Mouse (Mus musculus) limb, embryonic 11.5 days (tissue): ENCODE measurements around the gene Arfrp1. TPM values are rescaled to one million over a fixed set of nuclear protein-coding genes. Genes with fewer than 3 reads are reported as not detected.

ENCODE experiments used
- ATAC-seq: fragments of 200-750 bp; cut with Nextera tagmentation; 2 replicates; pipeline ENCODE4 v1.8.0; 2017; ENCODE audit warnings: low read depth; ENCODE audit not compliant: insufficient number of reproducible peaks, low FRiP score, low TSS enrichment
- DNase-seq: peaks from one replicate; pipeline ENCODE4 v3.0.0-alpha.2; 2015; ENCODE audit warnings: low spot score
- H3K27ac ChIP-seq: fragments of 300-500 bp; sonication (generic); replicated peaks from 2 replicates; pipeline ENCODE4 v1.5.1; 2014; ENCODE audit warnings: low read depth, mild to moderate bottlenecking, low read length
- H3K27me3 ChIP-seq: fragments of 300-500 bp; sonication (generic); 2 replicates; pipeline ENCODE4 v1.6.1; 2014; ENCODE audit warnings: mild to moderate bottlenecking, low read length, mixed read lengths; ENCODE audit not compliant: control insufficient read depth, insufficient read depth
- H3K36me3 ChIP-seq: fragments of 300-500 bp; sonication (generic); 2 replicates; pipeline ENCODE4 v1.6.1; 2014; ENCODE audit warnings: mild to moderate bottlenecking, low read length, moderate library complexity, mixed read lengths; ENCODE audit not compliant: control insufficient read depth, insufficient read depth
- H3K4me1 ChIP-seq: fragments of 300-500 bp; sonication (generic); 2 replicates; pipeline ENCODE4 v1.6.1; 2014; ENCODE audit warnings: low read length, mixed read lengths; ENCODE audit not compliant: control insufficient read depth, insufficient read depth
- H3K4me2 ChIP-seq: fragments of 300-500 bp; sonication (generic); 2 replicates; pipeline ENCODE4 v1.6.1; 2014; ENCODE audit warnings: low read depth, mild to moderate bottlenecking, moderate library complexity; ENCODE audit not compliant: severe bottlenecking
- H3K4me3 ChIP-seq: fragments of 300-500 bp; sonication (generic); 2 replicates; pipeline ENCODE4 v1.5.1; 2014; ENCODE audit warnings: low read depth, low read length
- H3K9ac ChIP-seq: fragments of 300-500 bp; sonication (generic); 2 replicates; pipeline ENCODE4 v1.6.1; 2014; ENCODE audit warnings: mild to moderate bottlenecking, low read length
- H3K9me3 ChIP-seq: fragments of 300-500 bp; sonication (generic); 2 replicates; pipeline ENCODE4 v1.6.1; 2016; ENCODE audit warnings: low read length; ENCODE audit not compliant: control insufficient read depth
- WGBS: fragments of 180-500 bp; shearing (Covaris S2); extraction: QIAGEN DNeasy Blood & Tissue Kit; methylation state at CpG from one replicate; pipeline ENCODE4 v1.1.7; 2014; 5-methylcytosine and 5-hydroxymethylcytosine counted together
- polyA plus RNA-seq: library from polyadenylated mRNA; unstranded; fragments of >200 nt; fragmentation: Nextera tagmentation; extraction: Ambion mirVana; gene quantifications from 2 replicates; pipeline ENCODE4 v1.2.1, GENCODE M21; 2014

Gene Arfrp1
- polyA plus RNA-seq, 1 experiment from 2014 or later: 57.3 TPM

DNA sequence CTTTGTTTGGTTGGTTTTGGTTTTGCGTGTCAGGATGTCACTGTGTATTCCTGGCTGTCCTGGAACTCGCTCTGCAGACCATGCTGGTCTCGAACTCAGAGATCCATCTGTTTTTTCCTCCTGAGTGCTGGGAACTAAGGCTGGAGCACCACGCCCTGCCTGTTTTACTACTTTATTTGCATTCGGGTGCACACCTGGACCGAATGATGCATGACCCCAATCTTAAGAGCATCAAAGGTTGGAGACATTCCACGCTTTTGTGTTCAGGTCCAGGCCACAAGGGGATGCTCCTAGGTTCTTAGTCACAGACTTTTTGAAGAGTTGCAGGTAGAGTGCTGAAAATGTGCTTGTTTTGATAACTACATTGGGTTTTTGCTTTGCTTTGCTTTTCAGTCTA is 45.1 kb downstream of the Arfrp1 start:
- peak overlapping the region; percentile 67 for H3K4me3 ChIP-seq
- peaks cover 7% of the 10 kb centered on the region; the same call in 1 of the 2 replicates for H3K36me3 ChIP-seq
- ATAC-seq (no peak), DNase-seq (no peak)
- 11% methylated on average over 7 of the region's 7 CpGs for WGBS
- peak overlapping the region; percentile 67 for H3K9ac ChIP-seq
- no peaks in the 10 kb centered on the region for H3K9me3 ChIP-seq
- H3K4me2 ChIP-seq: peak overlapping the region; percentile 82
- peaks cover 4% of the 10 kb centered on the region; the same call in 1 of the 2 replicates for H3K27me3 ChIP-seq
- no peak overlapping the region for H3K27ac ChIP-seq
- H3K4me1 ChIP-seq: peaks cover 2% of the 10 kb centered on the region; the same call in 1 of the 2 replicates

DNA sequence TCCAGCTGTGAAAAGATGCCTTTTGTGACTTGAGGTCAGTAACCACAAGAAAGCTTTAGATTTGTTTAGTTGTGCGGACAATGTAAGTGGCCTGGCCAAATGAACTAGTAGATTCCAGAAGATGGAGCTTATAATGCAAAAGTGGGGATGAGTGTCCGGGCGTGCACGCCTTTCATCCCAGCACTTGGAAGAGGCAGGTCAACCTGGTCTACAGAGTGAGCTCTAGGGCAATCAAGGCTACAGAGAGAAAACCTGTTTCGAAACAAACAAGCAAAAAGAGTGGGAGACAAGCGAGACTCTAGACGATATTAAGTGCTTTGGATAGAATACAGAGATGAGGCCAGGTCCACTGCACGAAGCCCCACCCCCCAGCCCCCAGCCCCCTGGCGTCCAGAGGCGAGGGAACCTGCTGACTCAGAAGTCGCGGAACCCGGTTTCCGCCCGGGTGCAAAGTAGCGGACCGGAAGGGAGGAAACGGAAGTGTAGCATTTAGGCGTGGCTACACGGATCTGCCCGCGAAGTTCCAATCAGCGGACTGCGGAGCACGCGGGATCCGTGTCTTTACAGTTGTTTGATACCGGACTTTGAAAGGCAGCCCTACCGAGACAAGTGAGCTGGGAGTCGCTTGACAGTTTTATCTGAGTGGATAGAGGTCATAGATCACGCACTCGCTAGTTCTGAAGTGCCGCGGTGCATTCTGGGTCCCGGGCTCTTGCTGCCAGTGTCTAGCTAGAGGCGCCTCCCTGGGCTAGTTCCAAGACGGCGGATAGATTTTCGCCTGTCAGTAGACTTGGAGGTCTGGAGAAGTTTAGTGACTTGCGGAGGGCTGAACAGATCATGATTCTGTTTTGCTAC is 45.7 kb downstream of the Arfrp1 start, which contains the start of gene Rtel1:
Gene Rtel1, plus strand, starts transcription at position 492 of the 855 bp plus-strand sequence.
- Histone ChIP-seq H3K4me2 (peak within 1 kb of the TSS; percentile 82), H3K36me3 (peaks cover 7% of the 10 kb centered on the region; the same call in 1 of the 2 replicates), H3K27ac (peak within 1 kb of the TSS; percentile 52; the same call in 1 of the 2 replicates), H3K4me1 (peaks cover 2% of the 10 kb centered on the region; the same call in 1 of the 2 replicates), H3K9me3 (no peaks in the 10 kb centered on the region), H3K9ac (peak within 1 kb of the TSS; percentile 67), H3K4me3 (peak within 1 kb of the TSS; percentile 67), H3K27me3 (peaks cover 9% of the 10 kb centered on the region)
- DNase-seq: peak; percentile 93
- 6% methylated on average over 40 of the region's 40 CpGs for WGBS
- ATAC-seq: peak; percentile 86

DNA sequence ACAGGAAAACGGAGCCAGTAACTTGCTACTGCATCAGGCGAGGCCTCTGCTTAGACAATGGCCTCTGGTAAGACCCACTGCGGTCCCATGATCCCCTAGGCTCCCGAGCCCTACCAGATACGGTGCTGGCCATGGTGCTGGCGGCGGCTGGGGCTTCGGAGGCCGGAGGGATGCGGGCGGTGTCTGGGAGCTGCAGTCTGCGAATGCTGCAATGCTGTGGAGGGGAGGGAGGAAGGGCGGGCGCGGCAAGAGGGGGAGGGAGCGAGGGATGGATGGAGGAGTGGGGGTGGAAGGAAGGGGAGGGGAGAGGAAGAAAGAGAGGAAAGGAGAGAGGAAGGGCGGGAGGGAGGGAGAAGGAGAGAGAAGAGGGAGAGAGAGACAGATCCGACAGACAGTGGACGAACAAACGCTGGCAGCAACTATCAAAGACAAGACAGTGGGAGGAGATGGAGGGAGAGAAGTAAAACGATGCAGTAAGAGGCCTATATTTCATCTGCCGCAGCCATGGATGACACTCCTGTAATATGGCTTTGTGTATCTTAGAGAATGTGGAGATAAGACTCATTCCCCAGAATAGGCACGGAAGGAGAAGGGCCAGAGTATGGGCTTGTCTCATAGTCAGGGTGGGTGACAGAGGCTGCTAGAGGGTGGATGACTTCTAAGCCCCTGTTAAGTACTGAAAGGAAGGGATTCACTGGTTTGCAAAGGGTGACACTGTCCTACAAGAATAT is 51.0 kb downstream of the Arfrp1 start, which contains the start of gene Stmn3:
Gene Stmn3, minus strand, starts transcription at position 421 of the 731 bp plus-strand sequence.
- H3K9ac ChIP-seq: no peak within 1 kb of the TSS
- DNase-seq: peak; percentile 85
- ATAC-seq: no peak
- peak within 1 kb of the TSS; percentile 26; the same call in 1 of the 2 replicates for H3K4me2 ChIP-seq
- H3K36me3 ChIP-seq: no peaks in the 10 kb centered on the region
- peaks cover 36% of the 10 kb centered on the region for H3K27me3 ChIP-seq
- H3K27ac ChIP-seq: no peak within 1 kb of the TSS
- 4% methylated on average over 22 of the region's 23 CpGs for WGBS
- H3K9me3 ChIP-seq: no peaks in the 10 kb centered on the region
- no peaks in the 10 kb centered on the region; the same call in 1 of the 2 replicates for H3K4me1 ChIP-seq
- no peak within 1 kb of the TSS for H3K4me3 ChIP-seq

- H3K4me1 ChIP-seq: no peaks in the 10 kb centered on the region
- no peak overlapping the region for H3K4me3 ChIP-seq
- no peak overlapping the region for H3K27ac ChIP-seq
- no peak overlapping the region for H3K9ac ChIP-seq
- peak overlapping the region; percentile 26; the same call in 1 of the 2 replicates for H3K4me2 ChIP-seq
- peaks cover 36% of the 10 kb centered on the region for H3K27me3 ChIP-seq
- ATAC-seq: 0 out of 2 replicates have a peak, but pooled peaks have one; percentile 35
- no peaks in the 10 kb centered on the region for H3K9me3 ChIP-seq
- DNase-seq: no peak
- 2% methylated on average over 35 of the region's 35 CpGs for WGBS
- H3K36me3 ChIP-seq: no peaks in the 10 kb centered on the region
Measured at GRCm38 (mm10) chr2:181313344-181314079, 51.7 kb downstream of the Arfrp1 start.

DNA sequence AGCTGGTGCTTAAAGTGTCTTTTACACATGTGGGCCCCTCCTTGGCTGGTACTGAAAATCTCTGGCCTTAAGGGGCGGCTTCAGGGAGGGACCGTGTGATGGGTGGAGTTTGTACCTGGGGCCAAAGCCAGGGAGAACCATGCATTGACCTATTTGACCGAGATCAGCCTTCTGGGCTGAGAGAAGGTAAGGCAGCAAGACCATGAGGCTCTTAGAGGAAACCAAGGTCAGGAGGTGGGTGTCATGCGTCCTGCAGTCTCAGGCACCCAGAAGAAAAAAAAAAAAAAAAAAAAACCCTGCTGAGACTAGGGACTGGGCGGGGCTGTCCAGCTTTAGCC is 52.2 kb downstream of the Arfrp1 start:
- peaks cover 38% of the 10 kb centered on the region for H3K27me3 ChIP-seq

DNA sequence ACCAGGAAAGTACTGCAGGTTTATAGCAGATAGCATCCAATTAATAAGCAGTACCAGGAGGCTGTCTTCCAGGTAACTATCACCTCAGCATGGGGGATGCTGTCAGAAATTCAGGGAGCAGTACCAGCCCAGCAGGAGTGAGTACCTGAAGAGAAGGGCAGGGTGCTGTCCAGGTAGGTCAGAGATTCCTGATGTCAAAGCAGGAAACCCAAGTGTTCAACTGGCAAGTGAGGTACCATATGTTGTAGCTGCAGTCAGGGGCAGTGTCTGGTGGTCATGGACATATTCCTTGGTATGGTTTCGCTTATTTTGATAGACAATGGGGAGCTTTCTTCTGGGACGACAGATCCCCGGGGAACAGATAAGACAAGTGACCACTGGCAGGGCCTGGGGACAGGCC is 52.8 kb downstream of the Arfrp1 start:
- Histone ChIP-seq H3K4me1 (no peaks in the 10 kb centered on the region), H3K9ac (no peak overlapping the region), H3K27me3 (peaks cover 40% of the 10 kb centered on the region), H3K9me3 (no peaks in the 10 kb centered on the region), H3K4me2 (no peak overlapping the region), H3K4me3 (no peak overlapping the region), H3K27ac (no peak overlapping the region), H3K36me3 (no peaks in the 10 kb centered on the region)
- 76% methylated on average over 3 of the region's 3 CpGs for WGBS
- DNase-seq (no peak), ATAC-seq (no peak)

More for the DNA sequence above, 52.2 kb downstream of the Arfrp1 start:
- Histone ChIP-seq H3K27ac (no peak overlapping the region), H3K36me3 (no peaks in the 10 kb centered on the region), H3K9ac (no peak overlapping the region), H3K4me1 (no peaks in the 10 kb centered on the region), H3K9me3 (no peaks in the 10 kb centered on the region), H3K4me2 (no peak overlapping the region), H3K4me3 (no peak overlapping the region)
- DNase-seq (no peak), ATAC-seq (no peak)
- 8% methylated on average over 5 of the region's 5 CpGs for WGBS
